Mouse (Mus musculus) testis, adult 2 months (tissue): Measurements from ENCODE around the gene Uevld.

Experiments used
- CTCF ChIP-seq: fragments of 200-500 bp; IDR thresholded peaks from 2 replicates; pipeline ENCODE4 v1.5.1; 2012; ENCODE audit warnings: low read depth, mild to moderate bottlenecking, inconsistent platforms, low read length, moderate library complexity; ENCODE audit not compliant: control insufficient read depth, insufficient read depth, insufficient replicate concordance
- POLR2A ChIP-seq: fragments of 200-500 bp; IDR thresholded peaks from 2 replicates; pipeline ENCODE4 v1.6.1; 2012; ENCODE audit warnings: low read depth, mild to moderate bottlenecking, inconsistent platforms, low read length, moderate library complexity; ENCODE audit not compliant: control insufficient read depth

- TF ChIP-seq POLR2A (no peak), CTCF (no peak)
Observed at GRCm38 (mm10) chr7:46997644-46998395, 39.5 kb upstream of the Uevld start.
